Mouse (Mus musculus) embryo, embryonic 11.5 days (tissue): ENCODE measurements around the gene Immp1l.

Source experiments
- DNase-seq: peaks from one replicate; pipeline ENCODE4 v3.0.0-alpha.2; 2012; ENCODE audit warnings: low read depth, low spot score

Immp1l gene

GRCm38 (mm10) chr2:106008415-106008814, 104.0 kb downstream of the Immp1l start:
- no peak for DNase-seq
